Mouse (Mus musculus) limb, embryonic 15.5 days (tissue): ENCODE measurements around the gene Usp19. TPM values are rescaled to one million over a fixed set of nuclear protein-coding genes. Genes with fewer than 3 reads are reported as not detected.

Experiments used
- ATAC-seq: fragments of 200-750 bp; cut with Nextera tagmentation; 2 replicates; pipeline ENCODE4 v1.8.0; 2017; ENCODE audit warnings: low read depth, moderate TSS enrichment; ENCODE audit not compliant: insufficient number of reproducible peaks, low FRiP score, low TSS enrichment
- H3K27ac ChIP-seq: fragments of 300-500 bp; sonication (generic); 2 replicates; pipeline ENCODE4 v1.5.1; 2015; ENCODE audit warnings: moderate library complexity, mild to moderate bottlenecking, inconsistent platforms
- H3K27me3 ChIP-seq: fragments of 300-500 bp; sonication (generic); 2 replicates; pipeline ENCODE4 v1.6.1; 2015; ENCODE audit warnings: inconsistent platforms
- H3K36me3 ChIP-seq: fragments of 300-500 bp; sonication (generic); 2 replicates; pipeline ENCODE4 v1.6.1; 2015; ENCODE audit warnings: inconsistent platforms
- H3K4me1 ChIP-seq: fragments of 300-500 bp; sonication (generic); 2 replicates; pipeline ENCODE4 v1.6.1; 2015; ENCODE audit warnings: inconsistent platforms
- H3K4me2 ChIP-seq: fragments of 300-500 bp; sonication (generic); 2 replicates; pipeline ENCODE4 v1.6.1; 2015; ENCODE audit warnings: mild to moderate bottlenecking, inconsistent platforms
- H3K4me3 ChIP-seq: fragments of 300-500 bp; sonication (generic); 2 replicates; pipeline ENCODE4 v1.5.1; 2015; ENCODE audit warnings: mild to moderate bottlenecking, inconsistent platforms
- H3K9ac ChIP-seq: fragments of 300-500 bp; sonication (generic); 2 replicates; pipeline ENCODE4 v1.6.1; 2015; ENCODE audit warnings: inconsistent platforms
- H3K9me3 ChIP-seq: fragments of 300-500 bp; sonication (generic); 2 replicates; pipeline ENCODE4 v1.6.1; 2016; ENCODE audit warnings: inconsistent platforms
- WGBS: fragments of 180-500 bp; shearing (Covaris S2); methylation state at CpG from one replicate; pipeline ENCODE4 v1.1.7; 2015; 5-methylcytosine and 5-hydroxymethylcytosine counted together
- polyA plus RNA-seq: library from polyadenylated mRNA; unstranded; fragments of >200 nt; fragmentation: Nextera tagmentation; extraction: Ambion mirVana; gene quantifications from 2 replicates; pipeline ENCODE4 v1.2.1, GENCODE M21; 2015

The Usp19 gene
- polyA plus RNA-seq, 1 experiment from 2014 or later, result 61.4 TPM

DNA sequence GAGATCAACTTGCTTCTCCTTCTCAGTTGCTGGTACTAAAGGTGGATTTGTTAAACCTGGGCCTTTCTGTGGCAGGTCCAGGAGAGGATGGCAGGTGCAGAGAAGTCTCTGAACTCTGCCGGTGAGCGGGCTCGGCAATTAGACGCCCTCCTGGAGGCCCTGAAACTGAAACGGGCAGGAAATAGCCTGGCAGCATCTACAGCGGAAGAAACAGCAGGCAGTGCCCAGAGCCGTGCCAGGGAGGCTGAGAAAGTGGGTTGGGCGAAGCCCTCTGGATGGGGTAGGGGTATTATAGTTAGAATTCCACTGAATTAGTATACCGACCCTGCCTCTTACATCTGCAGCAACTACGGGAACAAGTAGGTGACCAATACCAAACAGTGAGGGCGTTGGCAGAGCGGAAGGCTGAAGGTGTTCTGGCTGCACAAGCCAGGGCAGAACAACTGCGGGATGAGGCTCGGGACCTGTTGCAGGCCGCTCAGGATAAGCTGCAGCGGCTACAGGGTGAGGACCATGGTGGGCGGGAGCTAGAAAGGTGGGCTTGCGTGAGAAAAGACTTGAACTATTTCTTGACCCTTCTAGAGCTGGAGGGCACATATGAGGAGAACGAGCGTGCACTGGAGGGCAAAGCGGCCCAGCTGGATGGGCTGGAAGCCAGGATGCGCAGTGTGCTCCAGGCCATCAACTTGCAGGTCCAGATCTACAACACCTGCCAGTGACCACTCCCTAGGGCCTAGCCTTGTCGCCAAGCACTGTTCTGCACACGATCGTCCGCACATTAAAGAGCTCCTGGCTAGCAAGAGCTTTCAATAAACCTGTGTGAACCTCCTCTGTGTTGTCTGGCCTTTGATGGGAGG lies 472 bp upstream of the Usp19 start:
- Histone ChIP-seq H3K36me3 (peaks cover 81% of the 10 kb centered on the region), H3K9me3 (no peaks in the 10 kb centered on the region), H3K27ac (peak overlapping the region; percentile 98), H3K9ac (no peak overlapping the region; the same call in 1 of the 2 replicates), H3K4me1 (peaks cover 24% of the 10 kb centered on the region), H3K27me3 (no peaks in the 10 kb centered on the region), H3K4me3 (peak overlapping the region; percentile 97), H3K4me2 (peak overlapping the region; percentile 82)
- WGBS, result 56% methylated on average over 26 of the region's 26 CpGs
- ATAC-seq, result no peak

DNA sequence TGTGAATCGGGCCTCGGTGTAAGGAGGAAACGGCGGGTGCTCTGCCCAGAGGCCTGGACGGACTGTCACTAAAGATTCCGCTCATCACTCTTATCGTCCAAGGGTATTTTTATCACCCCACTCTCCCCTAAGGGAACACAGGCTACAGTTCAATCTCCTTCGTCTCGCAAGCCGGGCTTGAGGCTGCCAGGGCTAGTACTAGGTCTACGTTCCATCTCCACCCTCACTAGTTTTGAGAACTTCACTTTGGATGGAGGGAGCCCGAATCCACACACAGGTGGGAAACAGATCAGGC lies 831 bp downstream of the Usp19 start:
- H3K4me1 ChIP-seq, result peaks cover 24% of the 10 kb centered on the region
- H3K27ac ChIP-seq, result peak overlapping the region; percentile 98
- no peak for ATAC-seq
- no peaks in the 10 kb centered on the region for H3K27me3 ChIP-seq
- H3K9me3 ChIP-seq, result no peaks in the 10 kb centered on the region
- WGBS, result 7% methylated on average over 12 of the region's 12 CpGs
- H3K36me3 ChIP-seq, result peaks cover 81% of the 10 kb centered on the region
- peak overlapping the region; percentile 97 for H3K4me3 ChIP-seq
- peak overlapping the region; percentile 82 for H3K4me2 ChIP-seq
- H3K9ac ChIP-seq, result peak overlapping the region; percentile 97

DNA sequence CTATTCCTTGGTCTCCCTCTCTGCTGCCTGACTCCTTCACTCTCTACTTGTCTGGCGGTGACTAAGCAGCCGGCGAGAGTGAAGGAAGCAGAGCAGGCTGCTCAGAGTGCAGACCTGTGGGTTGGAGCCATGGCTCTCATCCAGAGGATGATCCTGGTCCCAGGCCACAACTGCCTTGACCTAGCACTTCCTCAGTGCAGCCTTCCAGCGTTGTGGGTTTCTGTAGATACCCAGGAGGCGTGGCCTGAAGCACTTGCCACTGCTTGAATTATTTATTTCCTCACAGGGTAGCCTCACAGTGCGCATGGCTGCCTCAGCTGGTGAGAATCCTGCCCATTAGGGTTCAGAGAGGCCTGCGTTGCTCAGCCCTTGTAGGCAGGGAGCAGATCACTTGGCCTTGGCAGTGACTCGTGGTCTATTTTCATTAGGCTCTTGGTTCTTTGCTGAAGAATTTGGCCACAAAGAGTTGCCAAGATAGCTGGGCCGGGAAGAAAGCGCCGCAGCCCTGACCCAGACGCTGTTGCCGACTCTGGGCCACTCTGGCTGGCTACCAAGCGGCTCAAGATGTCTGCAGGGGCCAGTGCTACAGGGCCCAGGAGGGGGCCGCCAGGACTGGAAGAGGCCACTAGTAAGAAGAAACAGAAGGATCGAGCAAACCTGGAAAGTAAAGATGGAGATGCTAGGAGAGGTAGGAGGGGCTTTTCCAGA lies 1.8 kb downstream of the Usp19 start:
- H3K27ac ChIP-seq, result peak overlapping the region; percentile 12; the same call in 1 of the 2 replicates
- peak overlapping the region; percentile 82 for H3K4me2 ChIP-seq
- H3K9ac ChIP-seq, result peak overlapping the region; percentile 97
- H3K9me3 ChIP-seq, result no peaks in the 10 kb centered on the region
- H3K27me3 ChIP-seq, result no peaks in the 10 kb centered on the region
- peak overlapping the region; percentile 97 for H3K4me3 ChIP-seq
- peaks cover 81% of the 10 kb centered on the region for H3K36me3 ChIP-seq
- 82% methylated on average over 16 of the region's 16 CpGs for WGBS
- no peak for ATAC-seq
- H3K4me1 ChIP-seq, result peaks cover 24% of the 10 kb centered on the region

DNA sequence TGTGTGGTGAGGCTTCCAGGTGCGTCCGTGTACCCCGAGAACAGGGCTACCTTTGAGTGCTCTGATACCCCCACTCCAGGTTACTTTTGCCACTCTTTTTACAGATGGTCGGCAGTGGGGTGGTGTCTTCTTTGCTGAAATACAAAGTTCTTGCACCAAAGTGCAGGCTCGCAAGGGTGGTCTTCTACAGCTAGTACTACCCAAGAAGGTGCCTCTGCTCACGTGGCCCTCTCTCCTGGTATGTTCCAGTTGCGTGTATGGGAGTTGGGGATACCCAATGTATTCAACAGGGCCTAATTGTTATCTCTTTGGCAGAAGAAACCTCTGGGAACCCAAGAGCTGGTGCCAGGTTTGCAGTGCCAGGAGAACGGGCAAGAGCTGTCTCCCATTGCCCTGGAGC lies 2.8 kb downstream of the Usp19 start:
- WGBS, result 94% methylated on average over 8 of the region's 8 CpGs
- peaks cover 81% of the 10 kb centered on the region for H3K36me3 ChIP-seq

DNA sequence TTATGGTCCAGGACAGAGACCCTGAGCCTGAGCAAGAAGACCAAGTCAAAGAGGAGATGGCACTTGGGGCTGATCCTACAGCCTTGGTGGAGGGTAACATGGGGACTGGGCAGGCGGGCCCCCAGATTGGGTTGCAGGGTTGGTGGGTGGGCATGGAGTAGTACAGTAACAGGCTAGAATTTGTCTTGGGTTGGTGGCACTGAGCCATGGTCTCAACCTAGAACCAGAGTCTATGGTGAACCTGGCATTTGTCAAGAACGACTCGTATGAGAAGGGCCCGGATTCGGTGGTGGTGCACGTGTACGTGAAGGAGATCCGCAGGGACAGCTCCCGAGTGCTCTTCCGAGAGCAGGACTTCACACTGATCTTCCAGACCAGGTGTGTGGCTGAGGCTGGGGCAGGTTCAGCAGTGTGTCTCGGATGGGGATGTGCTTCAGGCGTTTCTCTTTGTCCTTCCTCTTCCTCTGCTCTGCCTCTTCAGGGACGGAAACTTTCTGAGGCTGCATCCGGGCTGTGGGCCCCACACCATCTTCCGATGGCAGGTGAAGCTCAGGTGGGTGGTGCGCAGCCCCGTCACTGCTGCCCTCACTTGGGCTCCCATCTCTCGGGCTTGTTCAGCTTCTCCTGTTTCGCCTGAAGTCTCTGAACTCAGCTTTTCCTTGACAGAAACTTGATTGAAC lies 3.9 kb downstream of the Usp19 start:
- Histone ChIP-seq H3K4me3 (no peak overlapping the region), H3K27ac (no peak overlapping the region), H3K4me2 (no peak overlapping the region), H3K36me3 (peaks cover 81% of the 10 kb centered on the region), H3K27me3 (no peaks in the 10 kb centered on the region), H3K9ac (no peak overlapping the region), H3K9me3 (no peaks in the 10 kb centered on the region), H3K4me1 (peaks cover 24% of the 10 kb centered on the region)
- WGBS, result 93% methylated on average over 19 of the region's 19 CpGs
- no peak for ATAC-seq

More for the DNA sequence above, 2.8 kb downstream of the Usp19 start:
- Histone ChIP-seq H3K9me3 (no peaks in the 10 kb centered on the region), H3K4me3 (no peak overlapping the region), H3K27ac (no peak overlapping the region), H3K9ac (no peak overlapping the region), H3K4me1 (peaks cover 24% of the 10 kb centered on the region), H3K27me3 (no peaks in the 10 kb centered on the region), H3K4me2 (no peak overlapping the region)
- no peak for ATAC-seq

DNA sequence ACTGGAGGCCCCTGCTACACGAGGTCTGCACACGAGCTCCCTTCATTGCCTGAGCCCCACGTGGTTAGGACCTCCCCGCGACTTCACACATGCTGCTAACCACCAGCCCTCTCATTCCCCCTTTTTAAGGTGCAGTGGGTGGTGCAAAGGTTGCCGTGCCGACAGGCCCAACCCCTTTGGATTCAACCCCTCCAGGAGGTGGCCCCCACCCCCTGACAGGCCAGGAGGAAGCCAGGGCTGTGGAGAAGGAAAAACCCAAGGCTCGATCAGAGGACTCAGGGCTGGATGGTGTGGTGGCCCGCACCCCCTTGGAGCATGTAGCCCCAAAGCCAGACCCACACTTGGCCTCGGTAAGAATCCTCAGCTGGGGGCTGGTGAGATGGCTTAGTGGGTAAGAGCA lies 4.5 kb downstream of the Usp19 start:
- Histone ChIP-seq H3K27me3 (no peaks in the 10 kb centered on the region), H3K4me2 (no peak overlapping the region), H3K36me3 (peaks cover 81% of the 10 kb centered on the region), H3K4me3 (no peak overlapping the region), H3K9me3 (no peaks in the 10 kb centered on the region), H3K9ac (no peak overlapping the region), H3K27ac (no peak overlapping the region), H3K4me1 (peaks cover 20% of the 10 kb centered on the region)
- no peak for ATAC-seq
- WGBS, result 85% methylated on average over 10 of the region's 10 CpGs

DNA sequence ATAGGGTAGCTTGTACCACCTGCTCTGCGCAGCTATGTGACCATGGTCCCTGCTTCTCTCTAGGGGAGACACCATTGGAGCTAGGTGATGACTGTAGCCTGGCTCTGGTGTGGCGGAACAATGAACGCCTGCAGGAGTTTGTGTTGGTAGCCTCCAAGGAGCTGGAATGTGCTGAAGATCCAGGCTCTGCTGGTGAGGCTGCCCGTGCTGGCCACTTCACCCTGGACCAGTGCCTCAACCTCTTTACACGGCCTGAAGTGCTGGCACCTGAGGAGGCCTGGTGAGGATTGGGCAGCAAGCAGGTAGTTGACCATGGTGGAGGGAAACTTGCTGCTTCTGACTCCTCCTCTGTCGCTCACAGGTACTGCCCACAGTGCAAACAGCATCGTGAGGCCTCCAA lies 8.8 kb downstream of the Usp19 start:
- Histone ChIP-seq H3K4me3 (no peak overlapping the region), H3K9me3 (no peaks in the 10 kb centered on the region), H3K36me3 (peaks cover 96% of the 10 kb centered on the region), H3K9ac (no peak overlapping the region), H3K4me1 (no peaks in the 10 kb centered on the region), H3K27me3 (no peaks in the 10 kb centered on the region), H3K27ac (no peak overlapping the region), H3K4me2 (no peak overlapping the region)
- no peak for ATAC-seq
- WGBS, result 93% methylated on average over 7 of the region's 7 CpGs

DNA sequence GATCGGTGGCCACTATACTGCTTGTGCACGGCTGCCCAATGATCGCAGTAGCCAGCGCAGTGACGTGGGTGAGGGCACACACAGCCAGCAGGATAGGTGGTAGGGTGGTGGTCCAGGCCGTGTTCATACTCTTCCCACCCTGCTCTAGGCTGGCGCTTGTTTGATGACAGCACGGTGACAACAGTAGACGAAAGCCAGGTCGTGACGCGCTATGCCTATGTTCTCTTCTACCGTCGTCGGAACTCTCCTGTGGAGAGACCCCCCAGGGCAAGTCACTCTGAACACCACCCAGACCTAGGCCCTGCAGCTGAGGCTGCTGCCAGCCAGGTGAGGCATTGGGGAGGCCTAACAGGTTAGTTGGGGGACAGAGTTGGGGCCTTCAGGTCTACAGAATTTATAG lies 9.5 kb downstream of the Usp19 start:
- H3K27me3 ChIP-seq, result no peaks in the 10 kb centered on the region
- WGBS, result 87% methylated on average over 15 of the region's 15 CpGs
- H3K27ac ChIP-seq, result no peak overlapping the region
- H3K36me3 ChIP-seq, result peaks cover 89% of the 10 kb centered on the region
- H3K4me1 ChIP-seq, result no peaks in the 10 kb centered on the region
- H3K9me3 ChIP-seq, result no peaks in the 10 kb centered on the region
- H3K4me3 ChIP-seq, result no peak overlapping the region
- no peak overlapping the region for H3K4me2 ChIP-seq
- no peak for ATAC-seq
- H3K9ac ChIP-seq, result no peak overlapping the region

DNA sequence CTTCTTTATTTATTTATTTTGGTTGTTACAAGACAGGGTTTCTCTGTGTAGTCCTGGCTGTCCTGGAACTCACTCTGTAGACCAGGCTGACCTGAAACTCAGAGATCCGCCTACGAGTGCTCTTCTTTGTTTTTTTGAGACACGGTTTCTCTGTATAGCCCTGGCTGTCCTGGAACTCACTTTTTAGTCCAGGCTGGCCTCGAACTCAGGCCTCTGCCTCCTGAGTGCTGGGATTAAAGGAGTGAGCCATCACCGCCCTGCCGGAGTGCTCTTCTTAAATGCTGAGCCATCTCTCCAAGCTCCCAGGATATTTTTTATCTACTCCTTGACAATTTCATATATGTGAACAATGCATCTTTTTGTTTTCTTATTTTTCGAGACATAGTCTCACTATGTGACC lies 16.5 kb downstream of the Usp19 start:
- H3K9me3 ChIP-seq, result no peaks in the 10 kb centered on the region
- 89% methylated on average over 7 of the region's 7 CpGs for WGBS
- H3K4me3 ChIP-seq, result peak overlapping the region; percentile 75
- H3K27ac ChIP-seq, result peak overlapping the region; percentile 86
- no peaks in the 10 kb centered on the region for H3K27me3 ChIP-seq
- no peak for ATAC-seq
- peaks cover 46% of the 10 kb centered on the region for H3K36me3 ChIP-seq
- peaks cover 17% of the 10 kb centered on the region for H3K4me1 ChIP-seq
- H3K4me2 ChIP-seq, result peak overlapping the region; percentile 59
- no peak overlapping the region for H3K9ac ChIP-seq

DNA sequence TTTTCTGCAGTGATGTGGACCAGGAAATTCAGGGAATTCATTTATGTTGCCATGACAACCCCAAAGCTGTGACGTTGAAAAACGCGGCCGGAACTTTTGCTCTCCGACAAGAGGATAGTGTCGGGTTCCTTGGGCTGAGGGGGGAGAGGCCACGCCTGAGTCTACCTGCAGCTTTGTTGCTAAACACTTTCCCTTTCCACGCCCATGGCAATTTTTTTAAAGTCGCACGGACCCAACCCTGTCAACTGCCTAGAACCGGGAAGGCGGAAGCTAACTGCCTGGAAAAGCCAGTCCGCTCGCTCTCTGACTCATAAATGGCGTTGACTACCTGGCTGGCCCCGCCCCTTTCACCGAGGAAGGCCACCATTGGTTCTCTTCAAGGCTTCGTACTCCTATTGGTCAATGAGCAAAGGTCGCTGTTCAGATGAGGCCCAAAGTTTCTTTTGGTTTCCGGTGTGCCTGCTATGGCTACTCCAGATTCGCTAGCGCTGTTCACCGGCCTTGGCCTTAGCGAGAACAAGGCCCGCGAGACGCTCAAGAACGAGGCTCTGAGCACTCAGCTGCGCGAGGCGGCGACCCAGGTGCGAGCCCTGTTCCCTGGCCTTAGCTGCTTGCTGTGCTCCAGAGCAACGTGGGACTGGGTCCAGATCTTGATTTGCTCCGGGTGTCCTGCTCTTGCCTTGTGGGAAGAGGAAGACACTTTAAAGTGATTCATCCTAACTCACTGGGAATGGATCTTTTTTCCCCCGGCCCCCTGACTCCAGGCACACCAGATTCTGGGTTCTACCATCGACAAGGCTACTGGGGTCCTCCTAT lies 17.4 kb downstream of the Usp19 start, which contains the start of gene Qars:
Gene Qars, plus strand, starts transcription at position 88 of the 816 bp plus-strand sequence.
- Histone ChIP-seq H3K4me1 (peaks cover 17% of the 10 kb centered on the region), H3K27ac (peak within 1 kb of the TSS; percentile 86), H3K9me3 (no peaks in the 10 kb centered on the region), H3K36me3 (peaks cover 46% of the 10 kb centered on the region), H3K27me3 (no peaks in the 10 kb centered on the region), H3K4me3 (peak within 1 kb of the TSS; percentile 75), H3K4me2 (peak within 1 kb of the TSS; percentile 59), H3K9ac (peak within 1 kb of the TSS; percentile 80)
- under 1% methylated on average over 37 of the region's 37 CpGs for WGBS
- ATAC-seq, result peak; percentile 91

DNA sequence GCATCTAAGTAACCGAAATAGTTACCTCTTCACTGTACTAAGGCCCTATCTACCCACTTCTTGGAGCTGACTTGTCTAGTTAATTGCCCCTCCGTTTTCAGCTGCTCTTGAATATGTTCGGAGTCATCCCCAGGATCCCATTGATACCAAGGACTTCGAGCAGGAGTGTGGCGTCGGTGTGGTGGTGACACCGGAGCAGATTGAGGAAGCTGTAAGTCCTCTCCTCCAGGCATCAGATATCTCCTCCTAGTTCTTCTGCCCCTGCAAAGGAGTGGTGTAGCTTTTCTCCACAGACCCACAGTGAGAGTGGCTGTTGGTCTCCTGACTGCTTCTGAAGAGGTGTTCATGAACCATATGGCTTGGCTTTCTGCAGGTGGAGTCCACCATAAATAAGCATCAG lies 18.4 kb downstream of the Usp19 start:
- no peaks in the 10 kb centered on the region for H3K9me3 ChIP-seq
- 86% methylated on average over 7 of the region's 7 CpGs for WGBS
- no peak overlapping the region for H3K27ac ChIP-seq
- H3K4me2 ChIP-seq, result peak overlapping the region; percentile 59
- no peaks in the 10 kb centered on the region for H3K27me3 ChIP-seq
- H3K4me1 ChIP-seq, result peaks cover 17% of the 10 kb centered on the region
- H3K4me3 ChIP-seq, result peak overlapping the region; percentile 75
- ATAC-seq, result no peak
- H3K9ac ChIP-seq, result peak overlapping the region; percentile 80; the same call in 1 of the 2 replicates
- peaks cover 46% of the 10 kb centered on the region for H3K36me3 ChIP-seq
